Mouse (Mus musculus): Measurements from ENCODE around the gene Prpf38b. TPM values are rescaled to one million over a fixed set of nuclear protein-coding genes. Genes with fewer than 3 reads are reported as not detected.
"Not testable (repeated sequence)": the region's sequence is repeated elsewhere in the genome, so short reads cannot be mapped to it uniquely, and the experiment has no call there.

Prpf38b gene
- polyA plus RNA-seq, 1 experiment from 2014 or later, result 60.6 TPM

DNA sequence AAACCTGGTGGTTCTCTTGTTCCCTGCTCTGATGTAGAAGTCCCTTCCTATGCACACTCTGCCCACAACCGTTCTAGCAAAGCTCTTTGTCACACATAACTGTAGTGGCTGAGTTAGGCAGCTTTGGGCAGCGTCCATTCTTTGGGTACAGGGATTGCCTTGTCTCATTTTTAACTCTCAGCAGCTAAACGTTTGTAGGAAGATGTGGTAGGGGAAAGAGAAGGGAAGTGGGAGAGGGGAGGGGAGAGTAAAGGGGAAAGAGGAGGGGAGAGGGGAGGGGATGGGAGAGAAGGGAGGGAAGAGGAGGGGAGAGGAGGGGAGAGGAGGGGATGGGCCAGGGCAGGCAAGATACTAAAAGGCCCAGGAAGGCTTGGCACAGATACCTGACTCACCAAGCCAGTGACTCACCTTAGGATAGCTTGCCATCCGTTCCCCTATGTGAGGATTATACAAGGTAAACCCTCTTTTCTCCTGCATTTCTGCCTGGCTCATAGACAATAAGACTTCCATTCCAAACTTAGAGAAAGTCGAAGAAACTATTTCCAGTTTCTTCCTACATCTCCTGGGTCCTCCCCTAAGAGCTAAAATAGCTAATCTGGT, 31.6 kb downstream of the Prpf38b start:
- H3K9me3 ChIP-seq (replicated peaks; ENCODE audit: control insufficient read depth, low read length), result no peaks in the 10 kb centered on the region
- no peaks in the 10 kb centered on the region for H3K36me3 ChIP-seq (ENCODE audit: control insufficient read depth, insufficient read depth)
- WGBS, result 51% methylated on average over 5 of the region's 5 CpGs
- H3K4me1 ChIP-seq (ENCODE audit: control insufficient read depth, insufficient read depth, low read length), result peaks cover 28% of the 10 kb centered on the region
- H3K4me3 ChIP-seq (ENCODE audit: low read length), result no peak overlapping the region
- H3K4me2 ChIP-seq (ENCODE audit: low read depth, low read length), result no peak overlapping the region
- ATAC-seq (replicated peaks; ENCODE audit: extremely low read depth, insufficient read depth, low FRiP score), result no peak
- no peak overlapping the region for H3K9ac ChIP-seq (ENCODE audit: low read length)
- no peak overlapping the region for H3K27ac ChIP-seq (ENCODE audit: low read length)
- H3K27me3 ChIP-seq (ENCODE audit: control insufficient read depth, insufficient read depth, low read length), result no peaks in the 10 kb centered on the region

DNA sequence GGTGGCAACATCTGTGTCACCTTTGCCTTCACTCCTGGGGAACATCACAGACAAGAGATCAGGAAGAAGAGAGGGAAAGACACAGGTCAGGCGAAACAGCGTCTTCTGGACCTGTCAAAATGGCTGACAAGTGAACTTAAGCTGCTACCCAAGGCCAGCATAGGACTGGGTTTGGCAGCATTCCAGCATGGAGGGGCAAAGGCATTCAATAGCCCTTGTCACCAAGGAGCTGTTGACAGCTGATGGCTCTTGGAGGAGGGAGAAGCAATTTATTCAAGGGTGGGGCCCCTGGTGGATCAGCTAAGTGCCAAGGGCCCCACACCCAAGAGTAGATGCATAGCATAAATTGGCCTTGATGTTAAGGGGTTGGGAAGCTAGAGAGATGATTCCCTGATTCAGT, 32.4 kb downstream of the Prpf38b start:
- H3K9me3 ChIP-seq (replicated peaks; ENCODE audit: control insufficient read depth, low read length), result no peaks in the 10 kb centered on the region
- peaks cover 26% of the 10 kb centered on the region for H3K4me1 ChIP-seq (ENCODE audit: control insufficient read depth, insufficient read depth, low read length)
- H3K4me2 ChIP-seq (ENCODE audit: low read depth, low read length), result no peak overlapping the region
- no peak overlapping the region for H3K4me3 ChIP-seq (ENCODE audit: low read length)
- H3K36me3 ChIP-seq (ENCODE audit: control insufficient read depth, insufficient read depth), result no peaks in the 10 kb centered on the region
- 31% methylated on average over 2 of the region's 2 CpGs for WGBS
- H3K27ac ChIP-seq (ENCODE audit: low read length), result no peak overlapping the region
- no peak for ATAC-seq (replicated peaks; ENCODE audit: extremely low read depth, insufficient read depth, low FRiP score)
- no peaks in the 10 kb centered on the region for H3K27me3 ChIP-seq (ENCODE audit: control insufficient read depth, insufficient read depth, low read length)
- H3K9ac ChIP-seq (ENCODE audit: low read length), result no peak overlapping the region

DNA sequence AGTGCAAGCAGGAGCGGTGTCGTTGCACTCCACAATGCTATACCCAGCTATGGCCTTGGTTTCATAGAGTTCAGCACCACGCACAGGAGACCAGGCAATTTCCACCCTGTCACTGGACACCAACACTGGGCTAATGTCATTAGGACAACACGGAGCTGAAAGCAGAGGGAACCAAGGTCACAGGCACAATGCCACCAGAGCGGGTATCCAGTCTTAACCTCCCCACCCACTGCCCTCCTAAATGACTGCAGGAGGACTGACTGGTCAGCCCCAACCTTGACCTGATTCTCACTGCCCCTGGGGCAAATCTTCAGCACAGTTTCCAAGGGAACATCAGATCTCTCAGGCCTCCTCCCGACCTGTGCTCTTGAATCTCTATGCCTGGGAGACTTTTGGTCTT, 40.9 kb downstream of the Prpf38b start:
- Histone ChIP-seq H3K4me1 (ENCODE audit: control insufficient read depth, insufficient read depth, low read length) (no peaks in the 10 kb centered on the region), H3K36me3 (ENCODE audit: control insufficient read depth, insufficient read depth) (no peaks in the 10 kb centered on the region), H3K27me3 (ENCODE audit: control insufficient read depth, insufficient read depth, low read length) (no peaks in the 10 kb centered on the region), H3K4me2 (ENCODE audit: low read depth, low read length) (no peak overlapping the region), H3K27ac (ENCODE audit: low read length) (no peak overlapping the region), H3K9me3 (replicated peaks; ENCODE audit: control insufficient read depth, low read length) (peaks cover 5% of the 10 kb centered on the region; the same call in 1 of the 2 replicates), H3K9ac (ENCODE audit: low read length) (no peak overlapping the region), H3K4me3 (ENCODE audit: low read length) (no peak overlapping the region)
- no peak for ATAC-seq (replicated peaks; ENCODE audit: extremely low read depth, insufficient read depth, low FRiP score)
- WGBS, result 80% methylated on average over 6 of the region's 6 CpGs

DNA sequence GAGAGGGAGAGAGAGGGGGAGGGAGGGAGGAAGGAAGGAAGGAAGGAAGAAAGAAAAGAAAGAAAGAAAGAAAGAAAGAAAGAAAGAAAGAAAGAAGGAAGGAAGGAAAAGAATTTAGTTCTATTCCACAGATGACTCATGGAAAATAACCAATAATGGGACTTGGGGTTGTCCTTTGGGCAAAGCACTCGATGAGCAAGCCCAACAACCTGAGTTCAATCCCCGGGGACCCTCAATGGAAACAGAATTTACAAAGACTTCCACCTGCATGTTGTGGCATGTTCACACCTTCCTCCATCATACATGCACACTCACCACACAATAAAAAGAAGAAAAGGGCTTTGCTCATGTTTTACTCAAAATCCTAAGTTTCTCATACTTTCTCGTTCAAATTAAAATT, 44.1 kb downstream of the Prpf38b start:
- Histone ChIP-seq H3K9ac (ENCODE audit: low read length) (no peak overlapping the region), H3K9me3 (replicated peaks; ENCODE audit: control insufficient read depth, low read length) (peaks cover 5% of the 10 kb centered on the region; the same call in 1 of the 2 replicates), H3K4me3 (ENCODE audit: low read length) (no peak overlapping the region), H3K4me2 (ENCODE audit: low read depth, low read length) (no peak overlapping the region), H3K36me3 (ENCODE audit: control insufficient read depth, insufficient read depth) (no peaks in the 10 kb centered on the region), H3K27ac (ENCODE audit: low read length) (no peak overlapping the region), H3K27me3 (ENCODE audit: control insufficient read depth, insufficient read depth, low read length) (no peaks in the 10 kb centered on the region), H3K4me1 (ENCODE audit: control insufficient read depth, insufficient read depth, low read length) (no peaks in the 10 kb centered on the region)
- no peak for ATAC-seq (replicated peaks; ENCODE audit: extremely low read depth, insufficient read depth, low FRiP score)
- WGBS, result 90% methylated on average over 3 of the region's 3 CpGs

DNA sequence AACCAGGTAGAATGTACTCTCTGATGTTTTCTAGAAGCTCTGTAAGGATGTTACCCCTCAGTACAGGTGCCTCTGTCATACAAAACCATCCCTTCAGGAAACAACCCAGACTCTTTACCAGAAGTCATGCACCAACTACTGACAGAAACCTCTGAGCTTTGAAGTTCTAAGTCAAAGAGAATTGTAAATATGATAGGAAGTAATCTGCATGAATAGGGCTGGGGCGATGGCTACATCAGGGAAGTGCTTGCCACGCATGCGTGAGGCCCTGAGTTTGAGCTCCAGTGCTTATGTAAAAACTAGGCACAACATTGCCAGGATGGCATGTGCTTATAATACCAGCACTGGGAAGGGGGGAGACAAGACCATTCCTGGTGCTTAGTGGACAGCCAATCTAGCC, 45.9 kb downstream of the Prpf38b start:
- Histone ChIP-seq H3K27ac (ENCODE audit: low read length) (no peak overlapping the region), H3K9me3 (replicated peaks; ENCODE audit: control insufficient read depth, low read length) (peaks cover 5% of the 10 kb centered on the region; the same call in 1 of the 2 replicates), H3K27me3 (ENCODE audit: control insufficient read depth, insufficient read depth, low read length) (no peaks in the 10 kb centered on the region), H3K4me1 (ENCODE audit: control insufficient read depth, insufficient read depth, low read length) (no peaks in the 10 kb centered on the region), H3K36me3 (ENCODE audit: control insufficient read depth, insufficient read depth) (no peaks in the 10 kb centered on the region), H3K4me3 (ENCODE audit: low read length) (no peak overlapping the region), H3K9ac (ENCODE audit: low read length) (no peak overlapping the region), H3K4me2 (ENCODE audit: low read depth, low read length) (no peak overlapping the region)
- no peak for ATAC-seq (replicated peaks; ENCODE audit: extremely low read depth, insufficient read depth, low FRiP score)
- whole genome bisulfite sequencing, result 89% methylated on average over 3 of the region's 3 CpGs

DNA sequence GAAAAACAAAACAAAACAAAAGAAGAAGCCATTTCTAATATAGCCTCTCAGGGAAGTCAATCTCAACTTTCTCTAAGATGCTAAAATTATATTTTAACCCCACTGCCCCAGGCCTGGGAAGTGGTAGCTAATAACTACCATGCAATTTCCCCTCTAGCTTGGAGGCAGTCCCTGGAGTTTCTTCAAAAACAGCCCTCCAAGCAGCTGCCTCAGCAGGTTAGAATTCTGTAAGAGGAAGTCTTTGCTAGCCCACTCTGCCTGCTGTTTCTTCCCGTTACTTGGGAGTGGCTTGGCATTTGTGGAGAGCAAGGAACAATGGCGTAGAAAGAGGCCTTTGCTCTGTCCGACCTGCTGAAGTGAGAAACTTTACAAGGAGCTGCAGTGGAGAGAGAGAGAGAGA, 46.4 kb downstream of the Prpf38b start:
- 37% methylated on average over 3 of the region's 3 CpGs for WGBS
- H3K27me3 ChIP-seq (ENCODE audit: control insufficient read depth, insufficient read depth, low read length), result no peaks in the 10 kb centered on the region
- peaks cover 5% of the 10 kb centered on the region; the same call in 1 of the 2 replicates for H3K9me3 ChIP-seq (replicated peaks; ENCODE audit: control insufficient read depth, low read length)
- H3K9ac ChIP-seq (ENCODE audit: low read length), result no peak overlapping the region
- no peak overlapping the region for H3K4me3 ChIP-seq (ENCODE audit: low read length)
- H3K27ac ChIP-seq (ENCODE audit: low read length), result no peak overlapping the region
- ATAC-seq (replicated peaks; ENCODE audit: extremely low read depth, insufficient read depth, low FRiP score), result no peak
- H3K4me2 ChIP-seq (ENCODE audit: low read depth, low read length), result no peak overlapping the region
- no peaks in the 10 kb centered on the region for H3K4me1 ChIP-seq (ENCODE audit: control insufficient read depth, insufficient read depth, low read length)
- no peaks in the 10 kb centered on the region for H3K36me3 ChIP-seq (ENCODE audit: control insufficient read depth, insufficient read depth)

DNA sequence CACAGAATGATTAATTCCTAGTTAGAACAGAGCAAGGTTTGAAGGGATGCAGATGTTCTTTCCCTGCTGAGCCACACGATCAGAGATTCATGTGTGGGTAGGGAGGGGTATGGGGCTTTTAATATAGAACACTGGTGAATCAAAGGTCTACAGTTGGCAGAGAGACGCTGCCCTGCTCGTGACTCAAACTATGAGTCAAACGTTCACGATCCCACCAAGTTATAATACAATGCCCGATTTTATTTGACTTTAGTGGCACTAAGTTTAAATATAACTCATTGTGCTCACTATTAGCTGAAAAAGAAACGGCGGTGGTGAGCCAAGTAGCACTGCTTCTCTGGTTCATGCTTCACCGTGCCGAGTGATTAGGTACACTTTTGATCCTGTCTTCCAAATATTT, 48.4 kb downstream of the Prpf38b start:
- no peak overlapping the region for H3K9ac ChIP-seq (ENCODE audit: low read length)
- 76% methylated on average over 10 of the region's 10 CpGs for WGBS
- no peaks in the 10 kb centered on the region for H3K36me3 ChIP-seq (ENCODE audit: control insufficient read depth, insufficient read depth)
- no peaks in the 10 kb centered on the region for H3K27me3 ChIP-seq (ENCODE audit: control insufficient read depth, insufficient read depth, low read length)
- peaks cover 5% of the 10 kb centered on the region for H3K4me1 ChIP-seq (ENCODE audit: control insufficient read depth, insufficient read depth, low read length)
- H3K9me3 ChIP-seq (replicated peaks; ENCODE audit: control insufficient read depth, low read length), result peaks cover 5% of the 10 kb centered on the region; the same call in 1 of the 2 replicates
- no peak overlapping the region for H3K4me2 ChIP-seq (ENCODE audit: low read depth, low read length)
- H3K4me3 ChIP-seq (ENCODE audit: low read length), result no peak overlapping the region
- no peak for ATAC-seq (replicated peaks; ENCODE audit: extremely low read depth, insufficient read depth, low FRiP score)
- H3K27ac ChIP-seq (ENCODE audit: low read length), result no peak overlapping the region

DNA sequence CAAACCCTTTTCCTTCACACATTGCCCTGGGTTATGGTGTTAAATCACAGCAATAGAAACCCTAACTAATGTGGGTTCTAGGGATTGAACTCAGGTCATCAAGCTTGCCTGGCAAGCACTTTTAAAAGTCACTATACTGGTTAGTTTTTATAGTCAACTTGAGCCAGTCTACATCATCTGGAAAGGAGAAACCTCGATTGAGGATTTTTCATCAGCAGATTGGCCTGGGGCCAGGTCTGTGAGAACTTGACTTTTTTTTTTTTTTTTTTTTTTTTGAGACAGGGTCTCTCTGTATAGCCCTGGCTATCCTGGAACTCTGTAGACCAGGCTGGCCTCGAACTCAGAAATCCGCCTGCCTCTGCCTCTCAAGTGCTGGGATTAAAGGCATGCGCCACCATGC, 49.2 kb downstream of the Prpf38b start:
- H3K36me3 ChIP-seq (ENCODE audit: control insufficient read depth, insufficient read depth); H3K4me1 ChIP-seq (ENCODE audit: control insufficient read depth, insufficient read depth, low read length); H3K4me2 ChIP-seq (ENCODE audit: low read depth, low read length); H3K9me3 ChIP-seq (replicated peaks; ENCODE audit: control insufficient read depth, low read length); H3K27me3 ChIP-seq (ENCODE audit: control insufficient read depth, insufficient read depth, low read length); H3K27ac ChIP-seq (ENCODE audit: low read length); H3K9ac ChIP-seq (ENCODE audit: low read length); ATAC-seq (replicated peaks; ENCODE audit: extremely low read depth, insufficient read depth, low FRiP score); H3K4me3 ChIP-seq (ENCODE audit: low read length): not testable (repeated sequence)
- WGBS, result 91% methylated on average over 4 of the region's 4 CpGs

DNA sequence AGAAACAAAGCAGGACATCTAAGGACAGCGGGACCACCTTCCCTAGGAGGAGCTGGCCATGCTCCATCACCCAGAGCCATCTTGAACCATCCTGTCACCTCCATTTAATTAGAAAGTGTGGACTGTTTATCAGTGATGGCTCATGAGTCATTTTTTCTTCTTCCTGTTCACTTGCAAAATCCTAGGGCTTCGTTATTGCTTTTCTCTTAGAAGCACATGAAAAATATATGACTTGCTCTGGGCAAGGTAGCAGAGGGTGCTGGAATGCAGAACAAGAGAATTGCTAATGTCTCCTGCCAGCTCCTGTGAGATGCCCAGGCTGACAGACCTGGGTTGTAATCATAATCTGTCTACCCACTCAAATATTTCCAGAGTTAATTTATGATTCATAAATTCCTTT, 50.7 kb downstream of the Prpf38b start:
- Histone ChIP-seq H3K4me1 (ENCODE audit: control insufficient read depth, insufficient read depth, low read length) (peaks cover 16% of the 10 kb centered on the region), H3K27me3 (ENCODE audit: control insufficient read depth, insufficient read depth, low read length) (no peaks in the 10 kb centered on the region), H3K4me2 (ENCODE audit: low read depth, low read length) (no peak overlapping the region), H3K9me3 (replicated peaks; ENCODE audit: control insufficient read depth, low read length) (no peaks in the 10 kb centered on the region), H3K27ac (ENCODE audit: low read length) (no peak overlapping the region), H3K9ac (ENCODE audit: low read length) (no peak overlapping the region), H3K36me3 (ENCODE audit: control insufficient read depth, insufficient read depth) (no peaks in the 10 kb centered on the region), H3K4me3 (ENCODE audit: low read length) (no peak overlapping the region)
- ATAC-seq (replicated peaks; ENCODE audit: extremely low read depth, insufficient read depth, low FRiP score), result no peak
- 60% methylated on average over 2 of the region's 2 CpGs for WGBS

All from heart, embryonic 16.5 days (tissue).